Mouse (Mus musculus): ENCODE results near the gene Efna2. TPM values are rescaled to one million over a fixed set of nuclear protein-coding genes. Genes with fewer than 3 reads are reported as not detected.

Efna2 gene
- polyA plus RNA-seq, 1 experiment from 2014 or later, result 42.3 TPM

DNA sequence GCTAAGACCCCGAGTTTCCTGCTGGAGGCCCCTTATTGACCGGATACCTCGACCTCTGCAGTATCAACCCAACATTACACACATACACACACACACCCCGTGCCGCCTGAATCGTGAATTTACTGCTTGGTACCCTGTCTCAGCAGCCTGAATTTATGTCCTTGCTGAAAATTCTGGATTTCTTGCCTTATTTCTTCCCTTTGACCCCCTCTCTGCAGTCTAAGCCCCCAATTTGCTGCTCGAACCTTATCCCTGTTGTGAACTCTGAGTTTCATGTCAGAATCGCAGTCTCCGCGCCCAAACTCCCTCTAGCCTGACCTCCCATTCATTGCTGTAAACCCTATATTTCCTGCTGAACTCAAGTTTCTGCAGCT, 47.9 kb downstream of the Efna2 start:
- no peaks in the 10 kb centered on the region; the same call in 1 of the 2 replicates for H3K36me3 ChIP-seq (replicated peaks; ENCODE audit: control insufficient read depth, insufficient read depth, low read depth, low read length)
- 5% methylated on average over 10 of the region's 10 CpGs for WGBS
- no peaks in the 10 kb centered on the region for H3K9me3 ChIP-seq (replicated peaks; ENCODE audit: control insufficient read depth, low read length)
- no peaks in the 10 kb centered on the region; the same call in 1 of the 2 replicates for H3K27me3 ChIP-seq (ENCODE audit: control insufficient read depth, insufficient read depth, low read length)
- H3K4me1 ChIP-seq (ENCODE audit: control insufficient read depth, insufficient read depth, low read length), result peaks cover 9% of the 10 kb centered on the region
- H3K9ac ChIP-seq (replicated peaks; ENCODE audit: low read length), result peak overlapping the region; percentile 97
- H3K4me2 ChIP-seq (ENCODE audit: low read depth, low read length), result peak overlapping the region; percentile 75
- peak overlapping the region; percentile 94; the same call in 1 of the 2 replicates for H3K27ac ChIP-seq (replicated peaks; ENCODE audit: low read depth, low read length)
- ATAC-seq (replicated peaks; ENCODE audit: insufficient number of reproducible peaks, low FRiP score, low TSS enrichment, low read depth) (no peak), DNase-seq (ENCODE audit: low spot score) (no peak)
- peak overlapping the region; percentile 86 for H3K4me3 ChIP-seq (ENCODE audit: low read depth, low read length)

DNA sequence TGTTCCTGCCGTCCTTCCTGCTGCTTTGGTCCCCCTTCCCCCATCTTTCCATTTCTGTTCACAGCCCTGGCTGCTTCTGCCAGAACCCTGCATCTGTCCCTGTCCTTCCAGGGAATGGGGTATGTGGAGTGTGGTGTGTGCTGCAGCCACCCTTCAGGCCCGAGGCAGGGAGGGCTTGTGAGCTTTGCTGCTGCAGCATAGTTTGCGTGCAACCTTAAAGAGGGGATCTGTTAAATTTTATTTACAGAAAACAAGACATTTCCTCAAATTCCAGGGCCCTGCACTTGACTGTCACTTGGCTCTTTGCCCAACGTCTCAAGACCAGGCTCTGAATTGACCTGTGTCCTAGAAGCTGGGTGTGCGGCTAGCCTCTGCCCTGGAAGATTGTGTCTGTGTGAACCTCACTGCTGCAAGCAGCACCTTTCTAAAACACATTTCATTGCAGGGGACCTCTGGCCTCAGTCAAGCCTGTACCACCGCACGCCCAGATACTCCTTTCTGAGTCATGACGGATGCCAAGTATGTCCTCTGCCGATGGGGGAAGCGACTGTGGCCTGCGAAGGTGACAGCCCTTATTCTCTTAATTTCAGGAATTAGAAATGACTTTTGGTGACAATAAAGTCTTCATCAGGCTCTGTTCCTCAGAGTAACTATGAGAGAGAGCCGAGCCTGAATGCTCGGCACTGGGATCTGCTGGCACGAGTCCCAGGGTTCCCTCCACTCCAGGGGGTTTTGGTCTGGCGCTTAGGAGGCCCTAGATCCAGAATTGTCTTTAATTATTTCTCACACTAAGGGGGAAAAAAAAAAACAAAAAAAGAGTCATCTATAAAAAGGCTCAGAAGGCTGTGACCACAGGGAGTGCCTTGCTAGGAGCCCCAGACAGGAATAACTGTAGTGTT, 48.8 kb downstream of the Efna2 start:
- Histone ChIP-seq H3K9ac (replicated peaks; ENCODE audit: low read length) (peak overlapping the region; percentile 97), H3K4me2 (ENCODE audit: low read depth, low read length) (peak overlapping the region; percentile 75), H3K27ac (replicated peaks; ENCODE audit: low read depth, low read length) (0 out of 2 replicates have a peak overlapping the region, but pooled peaks have one; percentile 43), H3K4me1 (ENCODE audit: control insufficient read depth, insufficient read depth, low read length) (peaks cover 9% of the 10 kb centered on the region), H3K36me3 (replicated peaks; ENCODE audit: control insufficient read depth, insufficient read depth, low read depth, low read length) (no peaks in the 10 kb centered on the region; the same call in 1 of the 2 replicates), H3K9me3 (replicated peaks; ENCODE audit: control insufficient read depth, low read length) (no peaks in the 10 kb centered on the region), H3K27me3 (ENCODE audit: control insufficient read depth, insufficient read depth, low read length) (no peaks in the 10 kb centered on the region; the same call in 1 of the 2 replicates), H3K4me3 (ENCODE audit: low read depth, low read length) (peak overlapping the region; percentile 86)
- DNase-seq (ENCODE audit: low spot score) (peak; percentile 3), ATAC-seq (replicated peaks; ENCODE audit: insufficient number of reproducible peaks, low FRiP score, low TSS enrichment, low read depth) (no peak)
- WGBS, result 65% methylated on average over 15 of the region's 15 CpGs

DNA sequence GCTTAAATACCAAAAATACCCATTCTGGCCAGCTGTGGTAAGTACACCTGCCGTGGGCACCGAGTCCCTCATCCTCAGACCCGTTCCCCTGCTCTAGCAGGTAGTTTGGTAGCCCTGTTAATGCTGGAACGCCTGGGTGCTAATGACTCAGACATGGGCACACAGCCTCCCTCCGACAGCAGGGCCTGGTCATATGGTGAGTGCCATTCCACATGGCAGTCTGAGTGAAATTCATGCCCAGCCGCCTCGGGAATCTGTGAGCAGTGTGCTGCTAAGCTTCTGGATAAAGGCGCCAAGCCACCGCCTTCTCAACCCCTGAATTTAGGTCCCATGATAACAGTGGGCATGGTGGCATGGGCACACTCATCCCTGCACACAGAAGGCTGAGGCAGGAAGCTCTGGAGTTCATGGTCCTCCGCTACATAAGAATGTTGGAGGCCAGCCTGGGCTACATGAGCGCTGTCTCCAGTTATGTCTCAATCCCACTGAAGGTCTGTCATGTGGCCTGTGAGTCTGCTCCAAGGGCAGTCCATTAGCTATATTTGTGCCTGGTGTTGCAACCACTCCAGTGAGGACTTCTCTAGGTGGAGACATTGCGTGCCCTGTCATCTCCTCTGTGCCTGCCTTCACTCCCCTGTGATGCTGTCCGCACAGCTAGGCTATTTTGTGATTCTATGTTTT, 57.0 kb downstream of the Efna2 start:
- 93% methylated on average over 13 of the region's 13 CpGs for WGBS
- no peak overlapping the region for H3K4me3 ChIP-seq (ENCODE audit: low read depth, low read length)
- no peak for ATAC-seq (replicated peaks; ENCODE audit: insufficient number of reproducible peaks, low FRiP score, low TSS enrichment, low read depth)

DNA sequence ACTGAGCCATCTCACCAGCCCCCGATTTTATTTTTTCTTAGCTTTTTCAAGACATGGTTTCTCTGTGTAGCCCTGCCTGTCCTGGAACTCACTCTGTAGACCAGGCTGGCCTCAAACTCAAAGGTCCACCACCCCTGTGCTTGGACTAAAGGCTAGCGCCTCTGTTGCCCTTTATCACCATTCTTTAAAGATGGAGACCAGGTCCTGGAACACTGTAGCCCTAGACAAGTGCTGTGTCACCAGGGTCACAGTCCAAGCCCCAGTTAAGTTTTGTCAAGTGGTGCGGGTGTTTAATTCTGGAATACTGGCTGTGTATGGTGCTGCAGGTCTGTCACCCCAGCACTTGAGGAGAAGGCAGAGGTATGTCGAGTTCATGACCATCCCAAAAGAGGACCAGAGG, 57.7 kb downstream of the Efna2 start:
- DNase-seq (ENCODE audit: low spot score) (no peak), ATAC-seq (replicated peaks; ENCODE audit: insufficient number of reproducible peaks, low FRiP score, low TSS enrichment, low read depth) (no peak)
- 90% methylated on average over 4 of the region's 4 CpGs for WGBS
- Histone ChIP-seq H3K4me1 (ENCODE audit: control insufficient read depth, insufficient read depth, low read length) (no peaks in the 10 kb centered on the region), H3K4me3 (ENCODE audit: low read depth, low read length) (no peak overlapping the region), H3K4me2 (ENCODE audit: low read depth, low read length) (no peak overlapping the region), H3K9ac (replicated peaks; ENCODE audit: low read length) (no peak overlapping the region), H3K36me3 (replicated peaks; ENCODE audit: control insufficient read depth, insufficient read depth, low read depth, low read length) (peaks cover 41% of the 10 kb centered on the region), H3K9me3 (replicated peaks; ENCODE audit: control insufficient read depth, low read length) (no peaks in the 10 kb centered on the region), H3K27me3 (ENCODE audit: control insufficient read depth, insufficient read depth, low read length) (no peaks in the 10 kb centered on the region), H3K27ac (replicated peaks; ENCODE audit: low read depth, low read length) (no peak overlapping the region)

More for the DNA sequence above, 57.0 kb downstream of the Efna2 start:
- no peak overlapping the region for H3K27ac ChIP-seq (replicated peaks; ENCODE audit: low read depth, low read length)
- no peaks in the 10 kb centered on the region for H3K27me3 ChIP-seq (ENCODE audit: control insufficient read depth, insufficient read depth, low read length)
- H3K9me3 ChIP-seq (replicated peaks; ENCODE audit: control insufficient read depth, low read length), result no peaks in the 10 kb centered on the region
- no peak for DNase-seq (ENCODE audit: low spot score)
- no peak overlapping the region for H3K9ac ChIP-seq (replicated peaks; ENCODE audit: low read length)
- no peak overlapping the region for H3K4me2 ChIP-seq (ENCODE audit: low read depth, low read length)
- peaks cover 38% of the 10 kb centered on the region for H3K36me3 ChIP-seq (replicated peaks; ENCODE audit: control insufficient read depth, insufficient read depth, low read depth, low read length)
- no peaks in the 10 kb centered on the region for H3K4me1 ChIP-seq (ENCODE audit: control insufficient read depth, insufficient read depth, low read length)

DNA sequence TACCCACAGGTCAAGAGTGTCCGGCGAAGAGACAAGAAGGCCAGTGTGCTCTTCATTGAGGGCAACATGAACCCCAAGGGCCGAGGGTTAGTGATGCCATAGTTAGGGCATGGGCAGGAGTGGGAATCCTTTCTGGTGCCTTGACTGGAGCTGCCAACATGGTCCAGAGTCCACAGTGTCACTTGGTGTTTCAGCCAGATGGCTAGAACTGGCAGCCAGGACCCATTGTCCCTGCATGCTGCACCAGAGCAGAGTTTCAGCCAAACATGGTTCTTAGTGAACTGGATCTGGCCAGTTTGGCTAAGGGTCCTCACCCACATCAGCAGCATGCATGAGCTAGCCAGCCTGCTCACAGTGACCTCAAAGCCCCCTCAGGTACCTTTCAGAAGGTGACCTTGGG, 59.0 kb downstream of the Efna2 start:
- H3K27ac ChIP-seq (replicated peaks; ENCODE audit: low read depth, low read length), result no peak overlapping the region
- ATAC-seq (replicated peaks; ENCODE audit: insufficient number of reproducible peaks, low FRiP score, low TSS enrichment, low read depth) (no peak), DNase-seq (ENCODE audit: low spot score) (no peak)
- H3K4me3 ChIP-seq (ENCODE audit: low read depth, low read length), result no peak overlapping the region
- peaks cover 47% of the 10 kb centered on the region for H3K36me3 ChIP-seq (replicated peaks; ENCODE audit: control insufficient read depth, insufficient read depth, low read depth, low read length)
- H3K27me3 ChIP-seq (ENCODE audit: control insufficient read depth, insufficient read depth, low read length), result no peaks in the 10 kb centered on the region
- H3K9ac ChIP-seq (replicated peaks; ENCODE audit: low read length), result no peak overlapping the region
- H3K4me1 ChIP-seq (ENCODE audit: control insufficient read depth, insufficient read depth, low read length), result no peaks in the 10 kb centered on the region
- no peaks in the 10 kb centered on the region for H3K9me3 ChIP-seq (replicated peaks; ENCODE audit: control insufficient read depth, low read length)
- WGBS, result 94% methylated on average over 3 of the region's 3 CpGs
- no peak overlapping the region for H3K4me2 ChIP-seq (ENCODE audit: low read depth, low read length)

Other genes with a start within 250 kb of the Efna2 start
- gene Wdr18, start 219.3 kb upstream of the Efna2 start, polyA plus RNA-seq (2014; fragmentation: Nextera tagmentation; extraction: Ambion mirVana), result 118 and 123 TPM in 2 replicates
- gene Grin3b, start 208.8 kb upstream of the Efna2 start, polyA plus RNA-seq (2014; fragmentation: Nextera tagmentation; extraction: Ambion mirVana), result 0.21 and 0.22 TPM in 2 replicates
- gene Tmem259, start 195.2 kb upstream of the Efna2 start, polyA plus RNA-seq (2014; fragmentation: Nextera tagmentation; extraction: Ambion mirVana), result 13.4 and 13.7 TPM in 2 replicates
- 255 and 271 TPM in 2 replicates for gene Cnn2, start 190.9 kb upstream of the Efna2 start, polyA plus RNA-seq (2014; fragmentation: Nextera tagmentation; extraction: Ambion mirVana)
- 0.98 and 1.3 TPM in 2 replicates for gene Abca7, start 183.0 kb upstream of the Efna2 start, polyA plus RNA-seq (2014; fragmentation: Nextera tagmentation; extraction: Ambion mirVana)
- 5.2 and 6.7 TPM in 2 replicates for gene Arhgap45, start 162.8 kb upstream of the Efna2 start, polyA plus RNA-seq (2014; fragmentation: Nextera tagmentation; extraction: Ambion mirVana)
- gene Polr2e, start 139.7 kb upstream of the Efna2 start, polyA plus RNA-seq (2014; fragmentation: Nextera tagmentation; extraction: Ambion mirVana), result 266 and 287 TPM in 2 replicates
- gene Gpx4, start 132.3 kb upstream of the Efna2 start, polyA plus RNA-seq (2014; fragmentation: Nextera tagmentation; extraction: Ambion mirVana), result 515 and 565 TPM in 2 replicates
- 5.6 and 6.6 TPM in 2 replicates for gene Sbno2, start 73.9 kb upstream of the Efna2 start, polyA plus RNA-seq (2014; fragmentation: Nextera tagmentation; extraction: Ambion mirVana)
- 16.6 and 18.5 TPM in 2 replicates for gene Stk11, start 63.7 kb upstream of the Efna2 start, polyA plus RNA-seq (2014; fragmentation: Nextera tagmentation; extraction: Ambion mirVana)
- 360 and 371 TPM in 2 replicates for gene Atp5d, start 40.9 kb upstream of the Efna2 start, polyA plus RNA-seq (2014; fragmentation: Nextera tagmentation; extraction: Ambion mirVana)
- 6.8 and 9.0 TPM in 2 replicates for gene Cbarp, start 38.6 kb upstream of the Efna2 start, polyA plus RNA-seq (2014; fragmentation: Nextera tagmentation; extraction: Ambion mirVana)
- 60.3 and 62.1 TPM in 2 replicates for gene Midn, start 31.2 kb upstream of the Efna2 start, polyA plus RNA-seq (2014; fragmentation: Nextera tagmentation; extraction: Ambion mirVana)
- 74.0 and 77.8 TPM in 2 replicates for gene Cirbp, start 13.5 kb upstream of the Efna2 start, polyA plus RNA-seq (2014; fragmentation: Nextera tagmentation; extraction: Ambion mirVana)
- gene 1600002K03Rik, start 6.5 kb upstream of the Efna2 start, polyA plus RNA-seq (2014; fragmentation: Nextera tagmentation; extraction: Ambion mirVana), result 6.0 and 6.8 TPM in 2 replicates
- 75.1 and 94.3 TPM in 2 replicates for gene Mum1, start 47.0 kb downstream of the Efna2 start, polyA plus RNA-seq (2014; fragmentation: Nextera tagmentation; extraction: Ambion mirVana)
- gene Ndufs7, start 69.6 kb downstream of the Efna2 start, polyA plus RNA-seq (2014; fragmentation: Nextera tagmentation; extraction: Ambion mirVana), result 221 and 253 TPM in 2 replicates
- 21.9 and 22.4 TPM in 2 replicates for gene Gamt, start 81.5 kb downstream of the Efna2 start, polyA plus RNA-seq (2014; fragmentation: Nextera tagmentation; extraction: Ambion mirVana)
- 40.9 and 44.7 TPM in 2 replicates for gene Dazap1, start 82.0 kb downstream of the Efna2 start, polyA plus RNA-seq (2014; fragmentation: Nextera tagmentation; extraction: Ambion mirVana)
- gene Rps15, start 113.0 kb downstream of the Efna2 start, polyA plus RNA-seq (2014; fragmentation: Nextera tagmentation; extraction: Ambion mirVana), result 886 and 948 TPM in 2 replicates
- gene Apc2, start 116.5 kb downstream of the Efna2 start, polyA plus RNA-seq (2014; fragmentation: Nextera tagmentation; extraction: Ambion mirVana), result 11.0 and 15.8 TPM in 2 replicates
- 36.5 and 41.6 TPM in 2 replicates for gene 2310011J03Rik, start 141.1 kb downstream of the Efna2 start, polyA plus RNA-seq (2014; fragmentation: Nextera tagmentation; extraction: Ambion mirVana)
- gene Pcsk4, start 150.0 kb downstream of the Efna2 start, polyA plus RNA-seq (2014; fragmentation: Nextera tagmentation; extraction: Ambion mirVana), result 1.6 and 2.9 TPM in 2 replicates
- 4.3 and 4.5 TPM in 2 replicates for gene Reep6, start 150.5 kb downstream of the Efna2 start, polyA plus RNA-seq (2014; fragmentation: Nextera tagmentation; extraction: Ambion mirVana)
- gene Adamtsl5, start 168.9 kb downstream of the Efna2 start, polyA plus RNA-seq (2014; fragmentation: Nextera tagmentation; extraction: Ambion mirVana), result 0.14 and 0.88 TPM in 2 replicates
- gene Plk5, start 177.0 kb downstream of the Efna2 start, polyA plus RNA-seq (2014; fragmentation: Nextera tagmentation; extraction: Ambion mirVana), result 0.26 and 0.52 TPM in 2 replicates
- gene Mex3d, start 208.2 kb downstream of the Efna2 start, polyA plus RNA-seq (2014; fragmentation: Nextera tagmentation; extraction: Ambion mirVana), result 10.3 and 12.9 TPM in 2 replicates
- gene Mbd3, start 220.1 kb downstream of the Efna2 start, polyA plus RNA-seq (2014; fragmentation: Nextera tagmentation; extraction: Ambion mirVana), result 241 and 259 TPM in 2 replicates
- gene Uqcr11, start 227.3 kb downstream of the Efna2 start, polyA plus RNA-seq (2014; fragmentation: Nextera tagmentation; extraction: Ambion mirVana), result 377 and 460 TPM in 2 replicates

All from embryonic facial prominence, embryonic 11.5 days (tissue).